Mouse (Mus musculus) liver, embryonic 14.5 days (tissue): ENCODE measurements around the gene Majin.
A peak's percentile ranks its signal among the peaks of the same experiment; 100 is the strongest.

Experiments used
- CTCF ChIP-seq: IDR thresholded peaks from 2 replicates; pipeline ENCODE4 v1.5.1; 2016; ENCODE audit warnings: antibody characterized with exemption, low read depth, control low read depth
- EP300 ChIP-seq: IDR thresholded peaks from 2 replicates; pipeline ENCODE4 v1.6.1; 2016; ENCODE audit warnings: antibody characterized with exemption, low read depth

GRCm38 (mm10) chr19:6166750-6167149, 17.4 kb upstream of the Majin start:
- TF ChIP-seq CTCF (peak; percentile 53), EP300 (no peak)
